Mouse (Mus musculus): ENCODE measurements around the gene Tmem164. TPM values are rescaled to one million over a fixed set of nuclear protein-coding genes. Genes with fewer than 3 reads are reported as not detected.
"Not testable (repeated sequence)": the region's sequence is repeated elsewhere in the genome, so short reads cannot be mapped to it uniquely, and the experiment has no call there.

The Tmem164 gene
- polyA plus RNA-seq (2015; fragmentation: Nextera tagmentation; extraction: Ambion mirVana) = 20.8 and 22.6 TPM in 2 replicates

DNA sequence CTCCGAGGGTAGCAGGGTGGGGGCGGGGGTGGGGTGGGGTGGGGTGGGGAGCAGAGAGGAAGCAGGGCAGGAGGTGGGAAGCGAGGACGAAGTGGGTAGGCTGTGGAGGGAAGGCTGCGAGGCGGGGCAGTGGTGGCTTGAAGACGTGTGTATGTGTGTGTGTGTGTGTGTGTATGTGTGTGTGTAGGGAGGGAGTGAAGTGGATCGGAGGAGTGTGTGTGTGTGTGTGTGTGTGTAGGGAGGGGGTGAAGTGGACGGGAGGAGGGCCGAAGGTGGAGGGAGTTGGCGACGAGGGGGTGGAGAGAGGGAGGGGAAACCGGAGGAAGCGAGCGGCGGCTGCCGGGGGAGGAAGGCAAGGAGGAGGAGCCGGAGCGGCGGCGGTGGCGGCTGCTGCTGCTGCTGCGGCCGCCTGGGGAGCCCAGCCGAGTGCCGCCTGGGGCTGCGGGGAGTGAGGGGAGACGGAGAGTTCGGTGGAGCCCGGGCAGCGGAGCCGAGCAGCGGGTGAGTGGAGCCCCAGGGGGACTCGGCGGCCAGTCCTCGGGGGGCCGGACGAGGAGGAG, at the start of gene Tmem164:
Gene Tmem164 (plus strand): TSS at position 351 of the 560 bp plus-strand sequence.
- 11% methylated on average over 13 of the region's 38 CpGs for WGBS (ENCODE audit: insufficient replicate concordance)
- Histone ChIP-seq H3K9ac (peak within 1 kb of the TSS; percentile 64), H3K27ac (replicated peaks) (peak within 1 kb of the TSS; percentile 84), H3K27me3 (no peaks in the 10 kb centered on the region), H3K4me3 (replicated peaks) (peak within 1 kb of the TSS; percentile 75), H3K9me3 (replicated peaks) (no peaks in the 10 kb centered on the region), H3K4me1 (replicated peaks) (peaks cover 65% of the 10 kb centered on the region), H3K36me3 (replicated peaks) (no peaks in the 10 kb centered on the region), H3K4me2 (peak within 1 kb of the TSS; percentile 82)
- ATAC-seq (ENCODE audit: insufficient read depth) = peak; percentile 83

DNA sequence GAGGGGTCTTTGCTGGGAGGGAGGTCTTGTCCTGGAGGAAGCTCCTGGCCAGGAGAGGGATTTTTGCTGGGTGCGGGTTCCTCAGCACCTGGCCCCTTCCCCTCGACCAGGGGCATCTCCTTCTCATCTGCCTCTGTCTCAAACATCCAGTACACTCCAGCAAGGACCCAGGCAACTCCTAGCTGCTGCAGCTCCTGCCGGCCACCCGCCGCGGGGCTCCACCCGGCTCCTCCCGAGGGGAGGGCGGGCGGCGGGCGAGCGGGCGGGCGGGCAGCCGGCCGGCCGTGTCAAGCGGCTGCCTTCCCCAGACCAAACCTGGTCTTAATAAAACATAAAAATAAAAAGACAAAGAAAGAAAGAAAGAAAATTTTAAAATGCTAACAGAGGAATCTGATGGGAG, 48.2 kb upstream of the Tmem164 start:
- ATAC-seq (ENCODE audit: insufficient read depth); H3K27ac ChIP-seq (replicated peaks); H3K9me3 ChIP-seq (replicated peaks); H3K9ac ChIP-seq; H3K4me1 ChIP-seq (replicated peaks); H3K27me3 ChIP-seq; H3K4me2 ChIP-seq; H3K36me3 ChIP-seq (replicated peaks); H3K4me3 ChIP-seq (replicated peaks): not testable (repeated sequence)
- WGBS (ENCODE audit: insufficient replicate concordance) = 26% methylated on average over 17 of the region's 19 CpGs

DNA sequence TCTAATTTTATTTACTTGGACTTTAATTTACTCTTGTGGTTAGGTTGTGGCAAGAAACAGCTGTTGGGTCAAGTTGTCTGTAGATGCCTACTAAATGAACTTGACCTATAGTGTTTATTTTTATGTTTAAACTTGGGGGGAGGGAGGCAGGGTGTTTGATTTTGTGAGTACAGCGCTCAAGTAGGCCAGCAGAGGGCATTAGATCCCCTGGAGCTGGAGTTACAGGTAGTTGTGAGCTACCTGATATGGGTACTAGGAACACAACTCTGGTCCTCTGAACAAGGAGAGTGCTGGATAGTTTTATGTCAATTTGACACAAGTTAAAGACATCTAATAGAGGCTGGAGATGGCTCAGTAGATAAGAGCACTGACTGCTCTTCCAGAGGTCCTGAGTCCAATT, 34.0 kb upstream of the Tmem164 start:
- no peak for ATAC-seq (ENCODE audit: insufficient read depth)
- WGBS (ENCODE audit: insufficient replicate concordance) = 52% methylated on average over 1 of the region's 1 CpGs
- no peak overlapping the region for H3K4me2 ChIP-seq

DNA sequence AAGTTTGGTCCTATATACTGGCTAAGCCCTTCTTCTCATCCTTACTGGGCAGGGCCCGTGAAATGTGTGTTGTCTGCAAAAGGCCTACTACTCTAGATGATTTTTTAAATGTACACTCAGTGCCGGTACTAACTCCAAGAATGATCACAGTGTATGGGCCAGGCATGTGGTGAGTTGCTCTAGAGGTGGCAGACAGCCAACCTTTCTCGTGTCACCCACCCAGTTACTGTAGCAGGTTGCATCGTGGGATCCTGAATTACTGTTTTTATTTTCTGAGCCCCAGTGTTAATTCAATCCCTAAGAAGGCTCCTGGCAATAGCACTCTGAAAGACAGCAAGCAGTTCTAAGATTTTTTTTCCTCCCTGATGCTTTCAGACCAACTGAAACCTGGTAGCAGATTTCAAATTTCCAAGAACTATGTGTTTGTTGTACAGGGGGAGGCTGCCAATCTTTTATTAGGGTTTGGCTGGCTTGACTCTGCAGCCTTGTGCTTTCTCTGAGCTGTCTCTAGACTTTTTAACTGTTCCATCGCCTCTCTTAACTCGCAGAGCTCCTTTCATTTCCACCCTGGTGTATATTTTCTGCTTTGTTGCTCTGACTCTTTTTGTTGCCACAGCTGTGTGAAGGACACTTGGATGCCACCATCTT, 31.0 kb upstream of the Tmem164 start:
- Histone ChIP-seq H3K9me3 (replicated peaks) (no peaks in the 10 kb centered on the region), H3K4me1 (replicated peaks) (no peaks in the 10 kb centered on the region), H3K27ac (replicated peaks) (no peak overlapping the region), H3K4me3 (replicated peaks) (no peak overlapping the region), H3K36me3 (replicated peaks) (no peaks in the 10 kb centered on the region), H3K4me2 (no peak overlapping the region), H3K27me3 (no peaks in the 10 kb centered on the region), H3K9ac (no peak overlapping the region)
- no peak for ATAC-seq (ENCODE audit: insufficient read depth)
- WGBS (ENCODE audit: insufficient replicate concordance) = 62% methylated on average over 6 of the region's 6 CpGs

More for the DNA sequence above, 34.0 kb upstream of the Tmem164 start:
- Histone ChIP-seq H3K4me3 (replicated peaks) (no peak overlapping the region), H3K27ac (replicated peaks) (no peak overlapping the region), H3K36me3 (replicated peaks) (no peaks in the 10 kb centered on the region), H3K4me1 (replicated peaks) (no peaks in the 10 kb centered on the region), H3K9ac (no peak overlapping the region), H3K9me3 (replicated peaks) (no peaks in the 10 kb centered on the region), H3K27me3 (no peaks in the 10 kb centered on the region)

DNA sequence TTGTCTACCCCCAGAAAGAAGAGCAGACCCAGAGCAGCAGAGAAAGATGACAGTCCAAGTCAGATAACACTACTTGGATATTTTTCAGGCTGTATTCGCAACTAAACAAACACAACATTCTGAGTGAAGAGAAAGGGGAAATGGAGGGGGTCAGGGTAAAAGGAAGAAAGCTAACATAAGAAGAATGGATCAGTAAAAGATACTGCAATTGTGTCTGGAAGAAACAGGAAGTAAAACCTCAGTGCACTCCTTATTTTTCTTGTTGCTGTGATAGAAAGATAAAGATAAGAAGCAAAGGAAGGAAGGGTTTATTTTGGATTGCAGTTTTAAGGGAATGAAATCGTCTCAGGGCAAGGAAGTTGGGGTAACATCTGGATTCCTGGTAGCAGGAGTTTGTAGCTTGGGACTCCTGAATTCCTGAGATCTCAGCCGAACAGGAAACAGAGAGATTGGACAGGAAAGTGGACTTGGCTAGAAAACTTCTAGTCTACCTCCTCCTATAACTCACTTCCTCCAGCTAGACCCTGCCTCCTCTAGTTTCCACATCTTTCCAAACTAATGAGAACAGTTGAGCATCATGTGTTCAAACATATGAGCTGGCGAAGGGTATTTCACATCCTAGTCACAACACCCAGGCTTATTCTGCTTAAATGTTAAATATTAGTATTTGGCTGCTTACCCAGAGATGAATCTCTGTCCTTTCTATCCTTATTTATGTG, 16.3 kb upstream of the Tmem164 start:
- 33% methylated on average over 4 of the region's 4 CpGs for WGBS (ENCODE audit: insufficient replicate concordance)
- H3K4me3 ChIP-seq (replicated peaks) = no peak overlapping the region
- H3K27me3 ChIP-seq = no peaks in the 10 kb centered on the region; the same call in 1 of the 2 replicates
- H3K4me2 ChIP-seq = no peak overlapping the region
- H3K9ac ChIP-seq = no peak overlapping the region
- H3K27ac ChIP-seq (replicated peaks) = no peak overlapping the region
- no peaks in the 10 kb centered on the region for H3K36me3 ChIP-seq (replicated peaks)
- H3K4me1 ChIP-seq (replicated peaks) = no peaks in the 10 kb centered on the region
- H3K9me3 ChIP-seq (replicated peaks) = no peaks in the 10 kb centered on the region
- no peak for ATAC-seq (ENCODE audit: insufficient read depth)

DNA sequence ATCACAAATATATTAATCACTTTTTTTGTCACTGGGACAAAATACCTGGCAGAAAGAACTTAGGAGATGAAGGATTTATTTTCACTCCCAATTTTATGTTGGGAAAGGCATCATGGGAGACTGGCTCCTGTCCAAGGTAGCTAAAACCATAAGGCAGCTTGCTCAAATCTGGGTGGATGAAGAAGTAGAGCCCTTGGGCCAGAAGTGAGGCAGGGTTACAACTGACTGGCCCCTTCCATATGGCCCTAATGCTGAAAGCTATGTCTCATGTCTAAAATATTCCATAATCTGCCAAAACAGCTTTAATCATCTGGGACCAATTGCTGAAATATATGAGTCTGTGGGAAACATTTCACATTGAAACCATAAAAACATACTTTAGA, 15.8 kb upstream of the Tmem164 start:
- ATAC-seq (ENCODE audit: insufficient read depth) = no peak
- Histone ChIP-seq H3K27me3 (no peaks in the 10 kb centered on the region; the same call in 1 of the 2 replicates), H3K27ac (replicated peaks) (no peak overlapping the region), H3K36me3 (replicated peaks) (no peaks in the 10 kb centered on the region), H3K9me3 (replicated peaks) (no peaks in the 10 kb centered on the region), H3K4me2 (no peak overlapping the region), H3K4me3 (replicated peaks) (no peak overlapping the region), H3K9ac (no peak overlapping the region), H3K4me1 (replicated peaks) (no peaks in the 10 kb centered on the region)

DNA sequence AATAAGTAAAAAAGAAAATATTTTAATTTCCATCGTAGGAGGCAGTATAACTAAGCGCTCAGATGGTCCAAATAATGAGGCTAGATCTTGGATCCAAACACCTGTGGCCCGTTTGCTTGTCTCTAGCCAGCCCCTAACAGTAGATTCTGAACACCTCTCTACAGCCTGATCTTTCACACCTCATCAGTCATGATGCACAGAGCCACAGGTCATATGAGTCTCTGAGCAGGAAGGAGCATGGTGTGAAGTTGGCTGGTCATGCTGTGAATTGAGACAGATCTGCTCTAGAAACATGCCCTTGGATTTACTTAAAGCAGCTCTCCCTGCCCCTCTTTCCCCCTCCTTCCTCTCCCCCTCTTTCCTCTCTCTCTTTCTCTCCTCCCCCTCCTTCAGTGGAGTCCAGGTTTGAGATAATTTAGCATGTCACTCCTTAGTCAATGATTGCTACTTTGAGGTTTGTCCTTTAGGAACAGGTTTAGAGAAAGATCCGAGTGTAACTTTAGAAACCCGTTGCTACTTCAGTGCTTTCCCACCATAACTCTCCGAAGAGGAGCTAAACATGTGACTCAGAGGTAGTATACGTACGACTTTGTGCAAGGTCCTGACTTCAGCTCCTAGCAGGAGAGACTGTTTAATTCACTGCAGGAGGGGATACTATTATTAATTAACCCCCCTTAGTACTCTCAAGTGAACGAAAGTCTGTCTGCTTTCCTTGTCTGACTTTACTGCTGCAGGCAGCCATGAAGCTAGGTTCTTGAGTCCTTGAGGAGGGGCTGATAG, 11.7 kb upstream of the Tmem164 start:
- ATAC-seq (ENCODE audit: insufficient read depth) = no peak
- Histone ChIP-seq H3K4me3 (replicated peaks) (no peak overlapping the region), H3K9me3 (replicated peaks) (no peaks in the 10 kb centered on the region), H3K9ac (no peak overlapping the region), H3K27me3 (no peaks in the 10 kb centered on the region; the same call in 1 of the 2 replicates), H3K4me2 (no peak overlapping the region), H3K36me3 (replicated peaks) (no peaks in the 10 kb centered on the region), H3K4me1 (replicated peaks) (no peaks in the 10 kb centered on the region), H3K27ac (replicated peaks) (no peak overlapping the region)
- WGBS (ENCODE audit: insufficient replicate concordance) = 52% methylated on average over 9 of the region's 9 CpGs

DNA sequence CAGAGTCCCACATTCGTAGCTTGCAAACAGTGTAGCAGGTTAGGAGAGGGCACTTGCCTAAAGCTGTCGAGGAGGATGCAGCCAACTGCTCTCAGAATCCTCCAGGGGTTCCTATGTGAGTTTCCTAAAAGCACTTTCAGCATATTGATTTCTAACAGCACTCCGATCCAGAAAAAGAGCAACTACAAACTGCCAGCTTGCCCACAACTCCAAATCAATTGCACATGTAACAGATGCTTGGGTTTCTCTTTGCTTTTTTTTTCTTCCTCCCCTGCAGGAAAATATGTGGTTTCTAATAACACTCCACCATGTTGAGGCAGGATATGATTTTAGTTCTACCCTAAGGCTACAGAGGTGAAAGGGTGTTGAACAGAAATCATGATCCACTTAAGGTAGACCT, 11.1 kb upstream of the Tmem164 start:
- Histone ChIP-seq H3K36me3 (replicated peaks) (no peaks in the 10 kb centered on the region), H3K4me2 (no peak overlapping the region), H3K4me3 (replicated peaks) (no peak overlapping the region), H3K4me1 (replicated peaks) (no peaks in the 10 kb centered on the region), H3K9ac (no peak overlapping the region), H3K9me3 (replicated peaks) (no peaks in the 10 kb centered on the region), H3K27ac (replicated peaks) (no peak overlapping the region), H3K27me3 (no peaks in the 10 kb centered on the region; the same call in 1 of the 2 replicates)
- 49% methylated on average over 3 of the region's 3 CpGs for WGBS (ENCODE audit: insufficient replicate concordance)
- ATAC-seq (ENCODE audit: insufficient read depth) = no peak

DNA sequence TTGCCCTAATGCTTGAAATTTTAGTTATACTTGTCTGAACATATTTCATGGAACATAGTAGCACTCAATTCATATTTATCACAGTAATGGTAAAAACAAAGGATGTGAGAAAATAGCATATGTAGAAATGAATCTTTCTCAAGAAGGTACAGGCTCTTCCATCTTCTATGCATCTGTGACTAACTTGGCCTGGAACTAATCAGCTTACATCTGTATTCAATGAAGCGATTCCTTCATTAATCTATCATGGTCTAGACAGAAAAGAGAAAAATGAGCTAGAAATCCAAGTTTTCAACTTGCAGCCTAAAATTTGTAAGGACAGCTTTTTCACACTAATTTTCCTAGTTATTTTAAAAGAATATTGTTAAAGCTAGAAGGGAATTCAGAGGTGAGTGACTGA, 10.1 kb upstream of the Tmem164 start:
- no peaks in the 10 kb centered on the region for H3K9me3 ChIP-seq (replicated peaks)
- no peaks in the 10 kb centered on the region; the same call in 1 of the 2 replicates for H3K27me3 ChIP-seq
- H3K36me3 ChIP-seq (replicated peaks) = no peaks in the 10 kb centered on the region
- no peak overlapping the region for H3K4me3 ChIP-seq (replicated peaks)
- H3K4me2 ChIP-seq = no peak overlapping the region
- no peak for ATAC-seq (ENCODE audit: insufficient read depth)
- 82% methylated on average over 1 of the region's 1 CpGs for WGBS (ENCODE audit: insufficient replicate concordance)
- no peak overlapping the region for H3K27ac ChIP-seq (replicated peaks)
- H3K4me1 ChIP-seq (replicated peaks) = no peaks in the 10 kb centered on the region
- no peak overlapping the region for H3K9ac ChIP-seq

DNA sequence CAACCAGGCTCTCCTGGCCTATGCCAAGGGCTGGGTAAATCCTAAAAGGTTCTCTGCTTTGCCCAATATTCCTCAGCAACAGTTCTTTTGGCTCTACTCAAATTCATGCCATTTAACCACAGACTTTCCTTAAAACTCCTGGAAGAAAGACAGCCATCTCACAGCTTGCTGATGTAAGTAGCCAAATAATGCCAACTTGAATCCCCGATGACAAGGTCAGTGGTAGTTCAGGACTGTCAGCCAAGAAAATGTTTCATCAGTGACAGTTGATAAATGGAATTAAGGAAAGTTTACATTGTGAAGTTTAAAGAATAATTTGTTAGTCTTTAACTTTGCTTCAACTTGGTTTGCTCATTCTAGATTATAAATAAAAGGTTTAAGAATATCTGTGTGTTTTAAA, 8.5 kb upstream of the Tmem164 start:
- no peak overlapping the region for H3K4me2 ChIP-seq
- no peak for ATAC-seq (ENCODE audit: insufficient read depth)
- no peak overlapping the region for H3K27ac ChIP-seq (replicated peaks)
- 86% methylated on average over 1 of the region's 1 CpGs for WGBS (ENCODE audit: insufficient replicate concordance)
- H3K27me3 ChIP-seq = no peaks in the 10 kb centered on the region; the same call in 1 of the 2 replicates
- peaks cover 9% of the 10 kb centered on the region for H3K4me1 ChIP-seq (replicated peaks)
- no peak overlapping the region for H3K4me3 ChIP-seq (replicated peaks)
- H3K9me3 ChIP-seq (replicated peaks) = no peaks in the 10 kb centered on the region
- H3K36me3 ChIP-seq (replicated peaks) = no peaks in the 10 kb centered on the region
- no peak overlapping the region for H3K9ac ChIP-seq

DNA sequence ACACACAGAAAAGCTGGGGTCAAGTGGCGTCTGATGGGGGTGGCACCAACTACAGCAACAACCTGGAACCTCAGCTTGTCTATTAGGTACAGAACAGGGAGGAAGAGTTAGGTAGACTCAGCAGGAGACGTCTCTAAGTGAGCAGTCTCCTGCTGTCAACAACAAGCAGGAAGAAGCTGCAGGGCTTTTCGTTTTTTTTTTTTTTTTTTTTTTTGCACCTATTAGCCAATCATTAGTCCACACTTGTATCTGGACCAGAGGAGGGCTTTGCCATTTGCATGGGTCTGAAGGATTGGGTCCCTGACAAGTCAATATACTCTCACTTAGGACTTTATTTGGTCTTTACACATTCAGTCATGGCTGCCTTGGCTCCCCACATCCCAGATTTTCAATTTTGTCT, 4.0 kb upstream of the Tmem164 start:
- WGBS (ENCODE audit: insufficient replicate concordance) = 22% methylated on average over 3 of the region's 3 CpGs
- H3K4me3 ChIP-seq (replicated peaks) = no peak overlapping the region
- H3K4me1 ChIP-seq (replicated peaks) = peaks cover 35% of the 10 kb centered on the region
- H3K27ac ChIP-seq (replicated peaks) = no peak overlapping the region
- no peaks in the 10 kb centered on the region for H3K36me3 ChIP-seq (replicated peaks)
- no peak overlapping the region for H3K9ac ChIP-seq
- H3K4me2 ChIP-seq = no peak overlapping the region
- H3K27me3 ChIP-seq = no peaks in the 10 kb centered on the region
- H3K9me3 ChIP-seq (replicated peaks) = no peaks in the 10 kb centered on the region
- ATAC-seq (ENCODE audit: insufficient read depth) = no peak
